Mouse (Mus musculus): ENCODE measurements around the gene Tmem233. TPM values are rescaled to one million over a fixed set of nuclear protein-coding genes. Genes with fewer than 3 reads are reported as not detected.

The Tmem233 gene
- polyA plus RNA-seq, 1 experiment from 2014 or later = not detected

DNA sequence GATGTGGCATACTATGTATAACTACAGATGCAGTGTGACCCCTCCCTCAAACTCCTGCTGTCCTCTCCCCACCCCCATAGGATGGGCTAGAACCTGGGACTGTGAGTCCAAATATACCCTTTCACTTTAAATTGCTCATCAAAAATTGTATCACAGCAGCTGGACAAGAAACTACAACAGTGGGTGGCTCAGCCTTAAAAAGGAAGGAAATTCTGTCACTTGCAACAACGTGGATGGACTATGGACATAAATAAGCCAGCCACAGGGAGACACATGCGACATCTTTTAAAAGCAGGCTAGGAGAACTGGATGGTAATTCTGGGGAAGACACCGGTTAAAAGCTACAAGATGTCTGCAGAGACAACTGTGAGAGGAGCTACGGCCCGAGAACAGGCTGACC lies 66.5 kb downstream of the Tmem233 start:
- Histone ChIP-seq H3K27ac (replicated peaks) (no peak overlapping the region), H3K9ac (ENCODE audit: low read length) (no peak overlapping the region), H3K36me3 (ENCODE audit: control insufficient read depth, insufficient read depth, low read length) (peaks cover 55% of the 10 kb centered on the region), H3K4me3 (ENCODE audit: low read depth, low read length) (no peak overlapping the region), H3K4me1 (replicated peaks; ENCODE audit: control insufficient read depth, insufficient read depth) (no peaks in the 10 kb centered on the region), H3K4me2 (replicated peaks; ENCODE audit: low read depth) (no peak overlapping the region), H3K9me3 (ENCODE audit: control insufficient read depth, low read length) (no peaks in the 10 kb centered on the region), H3K27me3 (ENCODE audit: control insufficient read depth, insufficient read depth, low read length) (no peaks in the 10 kb centered on the region)
- TF ChIP-seq CTCF (IDR thresholded peaks at IDR 0.05; ENCODE audit: low read depth) (no peak), EP300 (optimal IDR thresholded peaks at IDR 0.05) (no peak)
- ATAC-seq (ENCODE audit: low FRiP score, low TSS enrichment) (no peak), DNase-seq (ENCODE audit: low spot score) (no peak)
- WGBS = 89% methylated on average over 5 of the region's 5 CpGs

GRCm38 (mm10) chr5:116014237-116014636 lies 68.8 kb downstream of the Tmem233 start:
- ATAC-seq (ENCODE audit: low FRiP score, low TSS enrichment) (no peak), DNase-seq (ENCODE audit: low spot score) (no peak)
- H3K36me3 ChIP-seq (ENCODE audit: control insufficient read depth, insufficient read depth, low read length) = peaks cover 42% of the 10 kb centered on the region
- no peak overlapping the region for H3K4me2 ChIP-seq (replicated peaks; ENCODE audit: low read depth)
- no peaks in the 10 kb centered on the region for H3K9me3 ChIP-seq (ENCODE audit: control insufficient read depth, low read length)
- H3K4me3 ChIP-seq (ENCODE audit: low read depth, low read length) = no peak overlapping the region
- no peaks in the 10 kb centered on the region for H3K27me3 ChIP-seq (ENCODE audit: control insufficient read depth, insufficient read depth, low read length)
- H3K4me1 ChIP-seq (replicated peaks; ENCODE audit: control insufficient read depth, insufficient read depth) = no peaks in the 10 kb centered on the region
- WGBS = 91% methylated on average over 11 of the region's 11 CpGs
- no peak overlapping the region for H3K9ac ChIP-seq (ENCODE audit: low read length)
- TF ChIP-seq CTCF (IDR thresholded peaks at IDR 0.05; ENCODE audit: low read depth) = no peak
- TF ChIP-seq EP300 (optimal IDR thresholded peaks at IDR 0.05) = no peak
- H3K27ac ChIP-seq (replicated peaks) = no peak overlapping the region

- Histone ChIP-seq H3K4me3 (ENCODE audit: low read depth, low read length) (no peak overlapping the region), H3K4me2 (replicated peaks; ENCODE audit: low read depth) (no peak overlapping the region), H3K27ac (replicated peaks) (no peak overlapping the region), H3K4me1 (replicated peaks; ENCODE audit: control insufficient read depth, insufficient read depth) (no peaks in the 10 kb centered on the region), H3K36me3 (ENCODE audit: control insufficient read depth, insufficient read depth, low read length) (peaks cover 39% of the 10 kb centered on the region), H3K27me3 (ENCODE audit: control insufficient read depth, insufficient read depth, low read length) (no peaks in the 10 kb centered on the region), H3K9ac (ENCODE audit: low read length) (no peak overlapping the region), H3K9me3 (ENCODE audit: control insufficient read depth, low read length) (no peaks in the 10 kb centered on the region)
- WGBS = 81% methylated on average over 8 of the region's 8 CpGs
- ATAC-seq (ENCODE audit: low FRiP score, low TSS enrichment) (no peak), DNase-seq (ENCODE audit: low spot score) (no peak)
- no peak for TF ChIP-seq EP300 (optimal IDR thresholded peaks at IDR 0.05)
- no peak for TF ChIP-seq CTCF (IDR thresholded peaks at IDR 0.05; ENCODE audit: low read depth)
Measured at GRCm38 (mm10) chr5:116013821-116014220, 69.2 kb downstream of the Tmem233 start.

- DNase-seq (ENCODE audit: low spot score) = no peak
- 91% methylated on average over 7 of the region's 7 CpGs for WGBS
- TF ChIP-seq EP300 (optimal IDR thresholded peaks at IDR 0.05) = no peak
- H3K4me3 ChIP-seq (ENCODE audit: low read depth, low read length) = no peak overlapping the region
- no peak overlapping the region for H3K9ac ChIP-seq (ENCODE audit: low read length)
- no peaks in the 10 kb centered on the region for H3K27me3 ChIP-seq (ENCODE audit: control insufficient read depth, insufficient read depth, low read length)
- peaks cover 29% of the 10 kb centered on the region for H3K36me3 ChIP-seq (ENCODE audit: control insufficient read depth, insufficient read depth, low read length)
- H3K9me3 ChIP-seq (ENCODE audit: control insufficient read depth, low read length) = no peaks in the 10 kb centered on the region
- H3K4me2 ChIP-seq (replicated peaks; ENCODE audit: low read depth) = no peak overlapping the region
- H3K4me1 ChIP-seq (replicated peaks; ENCODE audit: control insufficient read depth, insufficient read depth) = no peaks in the 10 kb centered on the region
- H3K27ac ChIP-seq (replicated peaks) = no peak overlapping the region
- no peak for ATAC-seq (ENCODE audit: low FRiP score, low TSS enrichment)
Measured at GRCm38 (mm10) chr5:116012503-116012902, 70.5 kb downstream of the Tmem233 start.

GRCm38 (mm10) chr5:116011700-116012099 lies 71.3 kb downstream of the Tmem233 start:
- no peak overlapping the region for H3K9ac ChIP-seq (ENCODE audit: low read length)
- peaks cover 21% of the 10 kb centered on the region for H3K36me3 ChIP-seq (ENCODE audit: control insufficient read depth, insufficient read depth, low read length)
- H3K9me3 ChIP-seq (ENCODE audit: control insufficient read depth, low read length) = no peaks in the 10 kb centered on the region
- no peaks in the 10 kb centered on the region for H3K4me1 ChIP-seq (replicated peaks; ENCODE audit: control insufficient read depth, insufficient read depth)
- no peak for TF ChIP-seq EP300 (optimal IDR thresholded peaks at IDR 0.05)
- no peak for TF ChIP-seq CTCF (IDR thresholded peaks at IDR 0.05; ENCODE audit: low read depth)
- no peak overlapping the region for H3K27ac ChIP-seq (replicated peaks)
- WGBS = 94% methylated on average over 7 of the region's 7 CpGs
- no peak overlapping the region for H3K4me3 ChIP-seq (ENCODE audit: low read depth, low read length)
- no peak for DNase-seq (ENCODE audit: low spot score)
- no peak overlapping the region for H3K4me2 ChIP-seq (replicated peaks; ENCODE audit: low read depth)
- ATAC-seq (ENCODE audit: low FRiP score, low TSS enrichment) = no peak
- H3K27me3 ChIP-seq (ENCODE audit: control insufficient read depth, insufficient read depth, low read length) = no peaks in the 10 kb centered on the region

DNA sequence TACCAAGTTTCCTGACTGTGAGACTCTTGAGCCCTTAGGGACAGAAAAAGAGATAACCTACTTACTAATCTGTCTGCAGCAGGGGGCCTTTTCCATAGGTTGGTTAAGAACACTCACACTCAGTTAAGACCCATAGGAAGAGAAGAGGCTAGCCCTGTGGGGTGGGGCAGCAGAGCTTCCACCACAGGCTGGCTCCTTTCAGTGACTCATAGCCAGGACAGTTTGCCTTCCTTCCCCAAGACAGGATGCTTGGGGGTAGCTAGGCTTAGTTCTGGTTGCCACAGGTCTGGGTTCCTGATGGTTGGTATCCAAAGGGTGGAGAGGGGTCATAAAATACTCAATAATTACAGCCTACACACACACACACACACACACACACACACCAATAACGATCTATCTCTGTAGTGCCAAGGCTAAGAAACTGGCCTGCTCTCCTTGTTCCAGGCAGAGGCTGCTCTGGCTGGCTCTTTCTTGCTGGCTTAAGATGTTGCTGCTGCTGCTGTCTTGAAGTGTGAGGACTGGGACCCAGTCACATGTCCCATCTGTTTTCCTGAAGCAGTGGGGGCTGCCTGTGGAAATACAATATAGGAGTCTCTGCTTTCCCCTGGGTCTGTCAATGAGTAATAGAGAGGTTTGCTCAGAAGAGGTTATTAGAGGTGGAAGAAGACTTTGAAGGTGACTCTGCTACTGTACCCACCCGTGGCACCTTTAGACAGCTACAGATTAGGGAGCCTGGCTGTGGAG lies 73.0 kb downstream of the Tmem233 start:
- ATAC-seq (ENCODE audit: low FRiP score, low TSS enrichment) (peak; percentile 27; the same call in 1 of the 2 replicates), DNase-seq (ENCODE audit: low spot score) (peak; percentile 44)
- no peak overlapping the region for H3K4me2 ChIP-seq (replicated peaks; ENCODE audit: low read depth)
- no peak for TF ChIP-seq EP300 (optimal IDR thresholded peaks at IDR 0.05)
- no peaks in the 10 kb centered on the region for H3K27me3 ChIP-seq (ENCODE audit: control insufficient read depth, insufficient read depth, low read length)
- no peaks in the 10 kb centered on the region for H3K9me3 ChIP-seq (ENCODE audit: control insufficient read depth, low read length)
- WGBS = 71% methylated on average over 2 of the region's 2 CpGs
- H3K9ac ChIP-seq (ENCODE audit: low read length) = no peak overlapping the region
- no peak overlapping the region for H3K4me3 ChIP-seq (ENCODE audit: low read depth, low read length)
- peak overlapping the region; percentile 73 for H3K27ac ChIP-seq (replicated peaks)
- H3K36me3 ChIP-seq (ENCODE audit: control insufficient read depth, insufficient read depth, low read length) = peaks cover 13% of the 10 kb centered on the region
- no peaks in the 10 kb centered on the region for H3K4me1 ChIP-seq (replicated peaks; ENCODE audit: control insufficient read depth, insufficient read depth)

All from stomach, postnatal 0 days (tissue).